Mouse (Mus musculus) cerebellum, adult 9-10 months (tissue): ENCODE data around the gene Jkamp.
"Not testable (repeated sequence)": the region's sequence is repeated elsewhere in the genome, so short reads cannot be mapped to it uniquely, and the experiment has no call there.

Experiments used
- DNase-seq: peaks from one replicate; pipeline ENCODE4 v3.0.0; 2022

Gene Jkamp

DNA sequence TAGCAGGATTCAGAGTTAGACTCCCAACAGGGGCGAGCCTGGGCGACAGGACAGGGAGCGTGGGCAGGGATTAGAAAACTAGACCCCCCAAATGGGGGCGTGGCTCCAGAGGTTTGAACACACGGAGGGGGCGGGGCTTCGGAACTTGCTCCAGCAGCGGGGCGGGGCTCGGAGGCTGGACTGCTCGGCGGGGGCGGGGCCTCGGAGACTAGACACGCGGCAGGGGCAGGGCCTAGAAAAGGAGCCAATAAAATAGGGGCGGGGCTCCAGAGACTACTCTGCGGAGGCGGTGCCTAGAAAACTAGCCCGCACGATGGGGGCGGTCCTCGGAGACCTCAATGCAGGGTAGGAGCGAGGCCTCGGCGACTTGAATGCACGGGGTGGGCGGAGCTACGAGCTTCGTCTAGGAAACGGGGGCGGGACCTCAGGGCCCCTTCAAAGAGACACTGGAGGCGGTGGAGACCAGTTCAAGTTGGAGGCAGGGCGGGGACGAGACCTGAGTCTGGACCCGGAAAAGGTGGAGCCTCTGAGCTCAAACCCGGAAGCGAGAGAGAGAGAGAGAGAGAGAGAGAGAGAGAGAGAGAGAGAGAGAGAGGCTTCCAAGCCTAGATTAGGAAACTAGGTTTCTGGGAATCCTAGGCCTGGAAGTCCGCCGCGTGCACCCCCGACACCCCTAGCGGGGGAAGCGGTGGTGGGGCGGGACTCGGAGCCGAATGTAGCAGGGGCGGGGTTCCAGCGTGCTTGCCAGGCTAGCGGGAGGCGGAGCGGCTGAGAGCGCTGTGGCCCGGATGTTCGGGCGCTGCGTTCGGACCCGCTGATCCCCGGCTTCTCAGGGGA, at the start of gene Jkamp, which contains the start of gene L3hypdh:
Jkamp (plus strand) TSS at position 261 of the 837 bp plus-strand sequence.
L3hypdh (minus strand) TSS at position 111 of the 837 bp plus-strand sequence.
- peak; percentile 98 for DNase-seq

DNA sequence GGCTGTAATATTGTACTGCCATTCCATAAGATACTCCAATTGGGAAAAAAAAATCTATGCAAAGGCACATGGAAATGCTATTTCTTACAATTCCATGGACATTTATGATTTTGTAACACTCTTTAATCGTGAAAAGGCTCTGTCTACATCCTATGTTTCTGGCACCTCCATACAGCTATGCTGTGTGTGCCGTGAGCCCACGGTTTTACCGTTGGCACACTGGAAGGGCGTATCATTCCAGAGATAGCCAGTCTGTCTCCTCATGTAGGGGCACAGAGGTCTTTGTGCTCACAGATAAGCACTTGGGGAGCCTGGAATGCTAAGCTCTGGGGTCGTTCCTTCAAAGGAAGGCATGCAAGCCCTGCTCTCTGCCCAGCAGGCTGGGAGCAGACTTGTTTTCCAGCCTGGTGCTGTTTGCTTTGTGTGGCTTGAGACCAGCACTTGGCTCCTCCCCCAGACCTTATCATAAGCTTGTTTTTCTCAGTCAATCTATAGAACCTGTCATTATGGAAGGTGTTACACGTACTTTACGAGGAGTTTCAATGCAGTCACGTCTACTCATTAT, 49.2 kb upstream of the Jkamp start:
- no peak for DNase-seq

DNA sequence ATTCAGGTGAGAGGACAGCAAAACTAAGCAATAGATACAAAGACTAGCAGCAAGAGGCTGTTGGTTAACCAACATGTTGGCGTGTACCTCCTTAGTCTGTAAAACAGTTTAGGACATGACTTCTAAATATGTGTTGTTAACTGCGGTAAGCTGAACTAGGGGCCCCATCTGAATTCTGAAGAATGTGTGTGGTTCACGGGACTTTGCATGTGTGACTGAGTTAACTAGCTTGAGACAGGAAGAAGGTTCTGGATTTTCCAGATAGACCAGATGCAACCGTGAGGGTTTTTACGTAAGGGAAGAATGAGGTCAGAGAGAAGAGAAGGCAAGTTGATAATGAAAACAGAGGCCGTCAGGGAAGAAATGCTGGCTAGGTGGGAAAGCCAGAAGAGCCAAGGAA, 48.3 kb upstream of the Jkamp start:
- DNase-seq = no peak

DNA sequence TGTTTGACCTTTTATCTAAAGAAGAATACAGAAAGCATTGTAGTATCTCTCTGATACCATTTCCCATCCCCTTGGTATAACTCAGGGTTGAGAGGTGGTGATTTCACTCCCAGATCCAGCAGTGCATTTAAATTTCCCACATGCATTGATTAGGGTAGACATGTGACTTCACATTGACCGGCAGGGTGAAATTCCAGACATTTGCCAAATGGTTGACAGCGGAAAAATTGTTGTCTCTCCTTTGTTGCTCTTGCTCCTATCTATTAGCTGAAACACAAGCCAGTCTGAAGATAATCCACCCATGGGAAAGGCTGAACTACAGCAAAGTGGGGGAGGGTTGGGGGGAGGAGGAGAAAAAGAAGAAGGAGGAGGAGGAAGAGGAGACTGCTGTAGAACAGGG, 46.5 kb upstream of the Jkamp start:
- no peak for DNase-seq

DNA sequence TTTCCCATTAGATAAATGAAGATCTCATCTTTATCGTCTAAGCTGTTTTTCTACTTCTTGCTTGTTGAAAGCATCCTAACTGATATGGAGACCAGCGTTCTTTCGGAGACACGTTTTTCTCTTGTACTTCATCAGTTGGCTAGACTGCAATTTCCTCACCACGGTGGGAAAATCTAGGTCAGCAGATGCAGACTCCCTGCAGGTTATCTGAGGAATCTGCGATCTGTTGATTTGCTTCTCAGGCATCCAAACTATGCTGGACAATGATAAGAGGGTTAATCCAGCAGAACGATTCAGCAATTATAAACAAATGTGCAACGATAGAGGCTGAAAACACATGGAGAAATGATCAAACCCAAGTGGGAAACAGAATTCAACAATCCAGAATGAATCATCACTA, 45.9 kb upstream of the Jkamp start:
- DNase-seq = no peak

DNA sequence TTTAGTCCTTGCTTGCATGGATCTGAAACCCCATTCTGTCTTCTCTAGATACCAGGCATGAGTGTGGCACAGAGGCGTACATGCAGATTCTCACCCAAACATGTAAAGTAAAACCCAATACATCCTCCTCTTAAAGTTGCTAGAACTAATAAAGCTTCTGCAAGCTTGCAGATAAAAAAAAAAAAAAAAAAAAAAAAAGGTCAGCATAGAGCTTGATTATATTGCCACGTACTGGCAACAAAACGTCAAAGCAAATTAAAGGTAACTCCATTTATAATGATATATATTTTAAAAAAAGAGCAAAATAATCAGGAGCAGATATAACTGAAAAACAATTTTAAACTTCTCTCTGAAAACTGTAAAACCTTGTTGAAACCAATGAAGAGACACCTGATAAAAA, 44.2 kb upstream of the Jkamp start:
- no peak for DNase-seq

DNA sequence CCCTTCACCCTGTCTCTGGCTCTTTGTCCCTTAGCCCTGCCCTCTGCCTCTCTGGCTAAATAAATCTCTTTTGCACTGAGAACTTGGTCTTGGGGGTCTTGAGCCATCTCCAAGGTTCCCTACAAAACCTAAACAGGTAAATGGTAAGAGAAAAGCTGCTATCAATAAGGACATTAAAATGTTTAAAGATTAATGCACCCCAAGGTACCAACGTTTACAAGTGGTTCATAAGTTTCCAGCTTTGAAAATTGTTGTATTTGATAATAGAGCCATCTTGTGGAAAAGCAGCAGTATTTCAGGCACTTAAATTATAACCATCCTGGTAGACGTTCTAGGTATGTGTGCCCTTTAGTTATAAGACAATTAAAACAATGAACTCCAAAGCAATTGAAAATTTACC, 37.9 kb upstream of the Jkamp start:
- no peak for DNase-seq

DNA sequence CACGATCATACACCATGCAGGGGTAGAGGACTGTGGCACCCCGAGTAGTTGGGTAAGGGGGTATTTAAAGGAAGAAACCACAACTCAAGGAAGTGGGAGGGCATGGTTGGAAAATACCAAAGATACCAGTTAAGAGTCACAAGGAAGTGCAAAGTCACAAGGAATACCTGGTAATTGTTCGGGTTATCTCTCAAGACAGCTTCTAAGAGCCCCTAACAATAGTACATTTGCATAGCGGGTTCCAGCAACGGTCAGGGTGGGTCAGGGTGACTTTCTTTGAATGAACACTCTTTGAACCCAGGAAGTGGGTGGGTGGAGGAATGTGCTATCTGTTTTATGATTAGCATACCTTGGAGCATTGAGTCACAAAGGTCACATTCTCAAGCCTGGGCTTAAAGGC, 35.2 kb upstream of the Jkamp start:
- not testable (repeated sequence) for DNase-seq

DNA sequence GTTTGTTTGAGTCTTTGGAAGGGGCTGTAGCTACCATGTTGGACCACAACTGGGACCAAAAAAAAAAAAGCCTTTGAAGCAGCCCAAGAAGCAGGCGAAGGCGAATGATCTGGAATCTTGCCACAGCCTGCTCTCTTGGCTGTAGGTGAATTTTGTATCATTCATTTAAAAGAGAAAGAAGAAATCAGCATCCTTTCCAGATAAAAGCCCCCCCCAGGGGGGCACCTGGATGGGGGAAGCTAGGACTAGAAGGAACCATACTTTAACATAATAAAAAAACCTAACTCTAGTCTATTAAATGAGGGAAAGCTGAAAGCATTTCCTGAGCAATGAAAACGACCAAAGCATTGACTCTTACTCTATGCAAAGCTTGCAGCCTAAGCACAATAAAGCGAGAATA, 34.6 kb upstream of the Jkamp start:
- no peak for DNase-seq

DNA sequence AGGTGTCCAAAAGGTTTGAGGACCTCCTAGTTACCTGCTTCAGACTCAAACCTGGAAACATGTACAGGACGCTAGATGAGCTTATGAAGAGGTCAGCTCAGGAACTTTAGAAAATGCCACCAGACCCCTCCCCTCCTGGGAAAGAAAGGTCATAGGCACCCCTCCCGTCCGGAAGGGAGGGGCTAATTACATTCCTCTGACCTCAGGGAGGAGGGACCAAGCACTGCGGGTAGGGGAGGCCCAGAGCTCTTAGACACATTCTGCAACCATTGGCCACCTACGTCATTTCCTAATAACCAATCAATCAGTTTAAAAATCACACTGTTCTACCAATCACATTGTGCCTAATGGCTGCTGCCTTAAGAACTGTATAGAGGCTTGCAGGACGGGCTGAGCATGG, 32.8 kb upstream of the Jkamp start:
- no peak for DNase-seq

DNA sequence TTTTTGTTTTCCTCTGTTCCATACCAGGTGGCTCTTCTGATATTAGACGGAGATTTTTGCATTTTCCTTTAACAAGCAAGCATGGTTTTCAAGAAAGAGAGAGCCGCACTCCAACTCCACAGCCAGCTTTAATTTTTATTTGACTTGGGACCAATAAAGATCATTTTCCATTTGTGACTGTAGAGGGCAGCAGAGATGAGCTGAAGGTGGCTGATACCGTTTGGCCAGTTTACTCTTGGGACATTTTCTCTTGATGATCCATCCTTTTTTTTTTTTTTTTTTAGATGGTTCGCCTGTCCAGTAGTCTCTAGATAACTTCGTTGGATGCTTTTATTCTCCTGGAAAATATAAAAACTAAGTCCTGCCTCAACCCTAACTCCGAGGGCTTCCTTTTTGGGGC, 32.1 kb upstream of the Jkamp start:
- DNase-seq = peak; percentile 56

DNA sequence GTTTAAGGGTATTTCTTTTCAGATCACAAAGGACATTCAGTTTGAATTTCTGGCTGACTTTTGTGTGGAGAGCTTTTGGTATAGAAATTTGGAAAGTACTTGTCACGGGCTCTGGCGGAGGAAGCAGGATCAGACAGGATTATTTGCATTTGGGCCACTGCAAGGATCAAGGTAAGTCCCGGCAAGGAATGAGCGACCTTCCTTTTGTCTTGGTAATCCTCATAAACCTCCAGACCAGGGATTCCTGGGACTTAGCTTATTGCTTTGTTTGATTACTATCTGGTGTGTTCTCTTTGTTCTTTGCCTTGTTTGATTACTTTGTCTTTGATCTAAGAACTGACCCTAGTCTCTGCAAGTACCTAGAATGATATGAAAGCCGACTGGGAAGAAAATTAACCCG, 31.5 kb upstream of the Jkamp start:
- DNase-seq = no peak

DNA sequence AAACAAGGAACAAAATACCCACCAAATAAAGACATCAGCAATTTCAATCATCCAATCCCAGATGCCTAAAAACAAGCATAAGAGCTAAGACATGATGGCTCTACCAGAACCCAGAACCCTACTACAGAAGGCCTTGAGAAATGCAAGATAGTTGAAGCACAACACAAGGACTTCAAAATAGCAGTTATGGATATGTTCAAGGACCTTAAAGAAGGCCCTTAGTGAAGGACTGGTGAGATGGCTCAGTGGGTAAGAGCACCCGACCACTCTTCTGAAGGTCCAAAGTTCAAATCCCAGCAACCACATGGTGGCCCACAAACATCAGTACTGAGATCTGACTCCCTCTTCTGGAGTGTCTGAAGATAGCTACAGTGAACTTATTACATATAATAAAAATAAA, 27.6 kb upstream of the Jkamp start:
- DNase-seq = no peak

DNA sequence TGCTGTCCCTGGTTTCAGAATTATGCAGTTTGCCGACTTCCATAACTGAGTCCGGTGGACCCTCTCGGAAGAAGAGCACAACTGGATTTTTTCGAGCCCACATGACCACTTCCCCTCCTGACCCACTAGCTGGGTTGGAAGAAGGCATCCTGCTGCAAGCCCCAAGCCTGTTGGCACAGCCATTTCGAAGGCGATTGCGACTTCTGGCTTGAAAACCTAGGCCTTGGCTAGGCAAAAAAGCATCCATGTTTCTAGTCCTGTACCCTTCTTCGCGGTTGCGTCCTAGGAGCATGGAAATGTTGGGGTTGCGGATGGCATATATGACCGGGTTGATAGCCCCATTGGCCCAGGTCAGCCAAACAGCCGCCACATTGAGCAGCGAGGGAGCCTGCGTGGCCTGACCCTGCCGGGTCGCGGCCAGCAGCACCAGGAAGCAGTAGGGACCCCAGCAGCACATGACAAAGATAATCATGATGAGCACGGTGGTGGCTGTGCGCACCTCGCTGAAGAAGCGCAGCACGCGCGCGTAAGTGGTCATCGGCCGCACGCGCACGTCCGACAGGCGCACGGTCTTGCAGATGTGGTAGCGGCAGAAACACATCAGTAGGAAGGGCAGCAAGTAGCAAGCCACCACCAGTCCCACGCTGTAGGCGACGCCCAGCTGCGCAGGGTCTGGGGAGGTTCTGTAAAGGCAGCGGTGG, 15.6 kb upstream of the Jkamp start:
- DNase-seq = no peak

DNA sequence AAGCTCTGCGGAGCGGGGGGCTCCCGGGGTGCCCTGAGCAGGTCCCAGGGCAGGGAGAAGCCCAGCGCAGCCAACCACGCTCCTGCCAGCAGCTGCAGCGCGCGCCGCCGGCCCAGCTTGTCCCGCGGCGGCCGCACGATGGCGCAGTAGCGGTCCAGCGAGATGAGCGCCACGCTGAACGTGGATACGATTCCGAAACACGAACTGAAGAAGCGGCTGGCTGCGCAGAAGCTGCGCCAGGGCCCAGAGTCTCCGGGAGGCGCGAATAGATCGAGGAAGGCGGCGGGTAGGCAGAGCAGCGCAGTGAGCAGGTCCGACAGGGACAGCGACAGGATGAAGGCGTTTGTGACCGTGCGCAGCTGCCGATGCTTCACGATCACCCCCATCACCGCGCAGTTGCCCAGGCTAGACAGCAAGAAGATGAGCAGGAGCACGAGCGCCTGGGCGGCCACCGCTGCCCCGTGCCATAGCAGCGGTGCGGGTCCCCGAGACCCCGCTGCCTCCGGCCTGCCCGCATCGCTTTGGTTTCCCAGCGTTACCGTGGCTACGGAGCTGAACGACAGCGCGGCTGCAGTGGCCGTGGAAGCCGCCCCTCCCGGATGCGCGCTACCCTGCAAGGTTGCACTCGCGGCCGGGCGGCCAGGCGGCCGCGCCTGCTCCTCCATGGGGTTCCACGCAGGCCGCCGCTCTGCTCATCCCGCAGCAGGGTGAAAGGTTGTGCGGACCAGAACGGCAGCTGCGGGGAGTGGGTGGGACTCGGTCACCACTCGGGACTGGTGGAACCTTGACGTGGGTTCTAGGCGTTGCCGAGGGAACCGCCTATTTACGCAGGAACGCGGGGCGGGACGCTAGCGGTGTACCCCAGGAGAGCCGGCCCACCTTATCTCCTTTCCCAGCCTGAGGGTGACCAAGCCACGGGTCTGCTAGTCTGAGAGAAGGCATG, 14.8 kb upstream of the Jkamp start, which contains the start of gene Gpr135:
Gpr135 (minus strand) TSS at position 799 of the 943 bp plus-strand sequence.
- DNase-seq = peak; percentile 85

DNA sequence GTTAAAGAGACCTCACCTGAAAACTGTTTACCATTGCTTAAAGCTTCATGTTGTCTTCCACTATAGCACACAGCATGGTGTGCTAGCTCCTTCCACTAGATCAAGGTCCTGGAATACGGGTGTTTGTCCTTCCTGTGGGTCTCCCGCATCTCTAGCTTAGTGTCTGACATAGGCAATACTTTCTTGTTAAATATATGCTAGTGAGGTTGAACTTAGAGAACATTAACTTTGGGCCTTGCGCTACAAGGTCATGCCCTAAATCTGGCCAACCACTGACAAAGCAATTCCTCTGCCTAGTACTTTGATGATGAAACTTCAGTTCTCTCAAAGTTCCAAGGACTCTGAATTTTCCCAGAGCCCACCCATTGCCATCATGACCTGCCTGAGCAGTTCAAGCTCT, 7.1 kb upstream of the Jkamp start:
- no peak for DNase-seq

DNA sequence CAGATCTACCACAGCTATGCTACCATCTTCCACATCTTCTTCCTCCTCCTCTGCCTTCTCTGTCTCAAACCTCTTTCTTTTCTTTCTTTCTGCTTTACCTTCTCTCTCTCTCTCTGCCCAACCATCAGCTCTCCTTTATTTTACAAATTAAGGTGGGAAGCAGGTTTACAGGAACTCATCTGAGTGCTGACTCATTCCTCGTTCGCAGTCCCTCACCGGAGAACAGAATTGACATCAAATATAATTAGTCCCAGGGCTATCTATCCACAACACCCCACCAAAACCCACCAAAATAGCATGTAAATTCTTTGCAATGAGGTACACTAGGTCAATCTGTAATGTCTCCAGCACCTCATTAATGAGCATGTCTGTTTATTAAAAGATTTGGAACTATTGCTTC, 3.4 kb upstream of the Jkamp start:
- DNase-seq = no peak

DNA sequence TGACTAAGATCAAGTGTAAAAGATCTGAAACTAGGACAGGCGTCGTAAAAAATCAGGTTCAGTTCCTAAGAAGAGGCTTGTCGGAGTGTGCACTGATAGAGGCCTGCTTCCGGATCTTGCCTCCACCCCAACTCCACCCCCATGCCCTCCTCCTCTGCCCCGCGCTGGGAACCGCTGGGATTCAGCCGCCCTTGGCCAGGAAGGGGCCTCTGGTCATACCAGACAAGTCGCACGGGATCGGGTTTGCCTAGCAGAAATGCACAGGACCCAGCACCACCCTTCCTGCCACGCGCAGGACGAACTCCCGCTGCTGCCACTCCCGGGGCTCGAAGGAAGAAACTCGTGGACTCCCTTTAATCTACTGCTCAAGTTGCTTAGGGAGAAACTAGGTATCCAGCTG, 3.0 kb upstream of the Jkamp start:
- no peak for DNase-seq

DNA sequence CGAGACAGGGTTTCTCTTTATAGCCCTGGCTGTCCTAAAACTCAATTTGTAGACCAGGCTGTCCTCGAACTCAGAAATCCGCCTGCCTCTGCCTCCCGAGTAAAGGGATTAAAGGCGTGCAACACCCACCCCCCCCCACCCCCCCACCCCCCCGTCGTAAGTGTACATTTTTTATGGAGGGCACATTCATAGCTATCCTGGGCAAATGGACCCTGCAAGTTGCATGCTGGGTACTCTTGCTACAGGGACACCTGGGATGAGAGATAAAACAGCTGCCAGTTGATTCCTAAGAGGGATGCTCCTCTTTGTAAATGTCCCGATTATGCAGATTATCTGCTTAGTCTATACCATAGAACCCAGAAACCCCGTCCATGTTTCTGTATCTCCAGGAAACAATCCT, 2.1 kb upstream of the Jkamp start:
- no peak for DNase-seq

DNA sequence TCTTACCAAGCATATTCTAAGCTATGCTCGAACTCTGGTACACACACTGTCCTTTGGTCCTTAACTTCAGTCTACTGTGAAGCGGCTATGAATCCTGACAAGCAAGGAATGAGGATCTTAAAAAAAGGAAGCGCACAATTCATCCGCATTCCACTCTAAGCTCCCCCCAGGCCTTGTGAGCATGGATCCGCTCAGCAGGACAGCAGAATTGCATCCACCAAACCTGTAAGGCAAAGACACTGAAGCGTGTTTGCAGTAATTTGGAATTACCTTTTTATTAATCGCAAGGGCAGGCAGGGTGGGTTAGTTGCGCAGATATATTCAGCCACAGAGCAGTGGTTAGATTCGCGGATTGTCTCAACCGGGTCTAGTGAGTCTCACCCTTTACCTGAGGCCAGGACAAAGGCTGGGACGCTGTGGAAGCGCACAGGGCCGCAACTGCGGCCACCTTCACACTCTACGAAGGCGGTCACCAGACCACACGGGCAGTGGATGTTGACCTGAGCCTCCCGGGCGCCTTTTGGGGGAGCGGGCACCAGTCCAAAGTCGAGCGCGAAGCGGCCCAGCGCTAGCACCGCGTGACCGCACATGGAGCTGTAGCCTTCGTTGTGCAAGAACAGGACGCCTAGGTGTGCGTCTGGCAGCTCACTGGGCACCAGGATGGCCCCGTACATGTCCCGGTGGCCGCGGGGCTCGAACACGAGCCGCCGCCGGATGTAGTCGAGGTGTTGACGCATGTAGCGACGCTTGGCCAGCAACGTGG, 947 bp upstream of the Jkamp start:
- DNase-seq = no peak

DNA sequence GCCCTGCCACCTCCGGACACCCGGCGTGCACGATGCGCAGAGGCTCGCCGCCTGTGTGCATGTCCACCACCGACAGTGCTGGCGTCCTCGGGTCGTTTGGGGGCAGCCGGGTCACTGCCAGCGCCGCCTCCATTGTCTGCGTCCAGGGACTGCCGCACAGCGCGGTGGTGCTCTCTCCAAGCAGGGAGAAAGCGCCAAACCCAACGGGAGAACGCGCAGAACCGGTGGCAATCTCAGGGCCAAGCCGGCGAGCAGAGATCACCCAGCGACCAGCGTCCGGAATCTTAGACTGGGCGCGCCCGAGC, 413 bp upstream of the Jkamp start:
- DNase-seq = no peak

DNA sequence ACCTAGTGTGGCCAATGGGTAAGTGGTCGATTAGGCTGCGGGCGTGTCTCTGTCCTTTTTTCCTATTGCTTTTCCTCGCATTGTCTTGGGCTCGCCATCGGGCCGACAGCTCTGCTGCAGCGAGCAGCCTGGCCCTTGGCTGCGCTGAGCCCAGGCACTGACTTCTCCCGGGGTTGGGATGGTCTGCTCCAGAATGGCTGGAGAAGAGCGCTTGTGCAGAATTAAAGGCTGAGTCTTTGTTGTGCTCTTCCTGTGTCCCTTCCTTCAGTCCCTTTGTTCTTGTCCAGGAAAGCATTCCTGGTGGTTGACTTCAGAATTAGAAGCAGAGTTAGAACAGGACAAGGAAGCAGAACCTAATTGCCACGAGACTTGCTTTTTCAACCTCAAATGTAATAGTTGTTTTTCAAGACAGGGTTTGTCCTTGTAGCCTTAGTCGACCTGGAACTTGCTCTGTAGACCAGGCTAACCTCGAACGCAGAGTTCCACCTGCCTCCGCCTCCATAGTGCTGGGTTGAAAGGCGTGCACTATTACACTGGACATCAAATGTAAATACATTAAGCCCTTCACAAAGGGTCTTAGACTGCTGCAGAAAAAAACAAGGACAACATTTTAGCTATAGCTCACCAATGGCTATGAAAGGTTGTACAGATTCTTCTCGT, 907 bp downstream of the Jkamp start:
- peak; percentile 61 for DNase-seq
